Mouse (Mus musculus) ES-Bruce4 (cell line): ENCODE measurements around the gene Pnp2. TPM values are rescaled to one million over a fixed set of nuclear protein-coding genes. Genes with fewer than 3 reads are reported as not detected.
A peak's percentile ranks its signal among the peaks of the same experiment; 100 is the strongest.

Source experiments
- H3K27ac ChIP-seq: 2 replicates; pipeline ENCODE4 v1.5.1; 2012; ENCODE audit warnings: low read length, inconsistent platforms; ENCODE audit not compliant: insufficient read depth
- H3K27me3 ChIP-seq: 2 replicates; pipeline ENCODE4 v1.6.1; 2012; ENCODE audit warnings: mild to moderate bottlenecking, low read length, inconsistent platforms; ENCODE audit not compliant: control insufficient read depth, poor library complexity, insufficient read depth, severe bottlenecking
- H3K36me3 ChIP-seq: 2 replicates; pipeline ENCODE4 v1.6.1; 2012; ENCODE audit warnings: inconsistent platforms, mild to moderate bottlenecking, low read length, moderate library complexity; ENCODE audit not compliant: control insufficient read depth, poor library complexity, insufficient read depth, severe bottlenecking
- H3K4me1 ChIP-seq: one replicate; pipeline ENCODE4 v1.8.1; 2011; ENCODE audit warnings: low read length; ENCODE audit not compliant: control insufficient read depth, insufficient read depth
- H3K4me3 ChIP-seq: 2 replicates; pipeline ENCODE4 v1.5.1; 2011; ENCODE audit warnings: low read depth, mild to moderate bottlenecking, low read length
- H3K9ac ChIP-seq: 2 replicates; pipeline ENCODE4 v1.6.1; 2012; ENCODE audit warnings: low read depth, mild to moderate bottlenecking, inconsistent platforms; ENCODE audit not compliant: poor library complexity, severe bottlenecking
- H3K9me3 ChIP-seq: replicated peaks from 2 replicates; pipeline ENCODE4 v1.6.1; 2012; ENCODE audit warnings: mild to moderate bottlenecking, low read length, inconsistent platforms; ENCODE audit not compliant: control insufficient read depth, poor library complexity, insufficient read depth, severe bottlenecking
- CTCF ChIP-seq: IDR thresholded peaks from one replicate; pipeline ENCODE4 v1.8.1; 2011; ENCODE audit warnings: low read depth, low read length
- EP300 ChIP-seq: IDR thresholded peaks from 2 replicates; pipeline ENCODE4 v1.6.1; 2011; ENCODE audit warnings: low read depth, low read length; ENCODE audit not compliant: insufficient read depth
- POLR2A ChIP-seq: IDR thresholded peaks from one replicate; pipeline ENCODE4 v1.8.1; 2011; ENCODE audit warnings: low read length; ENCODE audit not compliant: insufficient read depth
- polyA plus RNA-seq: library from polyadenylated mRNA; stranded (reverse); fragments of >200 nt; gene quantifications from 2 replicates; pipeline ENCODE4 v1.2.4, GENCODE M21; 2011; ENCODE audit warnings: low read depth; ENCODE audit not compliant: missing spikeins, insufficient read depth, insufficient read length

Gene Pnp2
- polyA plus RNA-seq, 1 experiment: 9.4 TPM

- H3K27ac ChIP-seq: peak overlapping the region; percentile 12; the same call in 1 of the 2 replicates
- no peak for TF ChIP-seq CTCF
- TF ChIP-seq EP300: no peak
- no peak for TF ChIP-seq POLR2A
- no peaks in the 10 kb centered on the region for H3K4me1 ChIP-seq
- H3K27me3 ChIP-seq: no peaks in the 10 kb centered on the region
- peaks cover 38% of the 10 kb centered on the region for H3K36me3 ChIP-seq
- no peak overlapping the region for H3K4me3 ChIP-seq
- no peaks in the 10 kb centered on the region for H3K9me3 ChIP-seq
- no peak overlapping the region for H3K9ac ChIP-seq
Observed at GRCm38 (mm10) chr14:50927366-50927765, 28.4 kb upstream of the Pnp2 start.

GRCm38 (mm10) chr14:50929951-50930350 is 25.8 kb upstream of the Pnp2 start:
- no peaks in the 10 kb centered on the region for H3K9me3 ChIP-seq
- peak overlapping the region; percentile 73 for H3K9ac ChIP-seq

GRCm38 (mm10) chr14:50930377-50930753 is 25.4 kb upstream of the Pnp2 start:
- no peaks in the 10 kb centered on the region for H3K27me3 ChIP-seq
- TF ChIP-seq EP300: no peak
- no peak for TF ChIP-seq POLR2A
- no peak for TF ChIP-seq CTCF
- peaks cover 38% of the 10 kb centered on the region for H3K36me3 ChIP-seq
- H3K9me3 ChIP-seq: no peaks in the 10 kb centered on the region
- peak overlapping the region; percentile 66 for H3K27ac ChIP-seq
- H3K4me1 ChIP-seq: no peaks in the 10 kb centered on the region
- H3K4me3 ChIP-seq: peak overlapping the region; percentile 70
- H3K9ac ChIP-seq: peak overlapping the region; percentile 73

More at GRCm38 (mm10) chr14:50929951-50930350, 25.8 kb upstream of the Pnp2 start:
- TF ChIP-seq POLR2A: no peak
- no peak for TF ChIP-seq EP300
- no peak for TF ChIP-seq CTCF
- Histone ChIP-seq H3K27ac (peak overlapping the region; percentile 66), H3K4me3 (peak overlapping the region; percentile 70), H3K4me1 (no peaks in the 10 kb centered on the region), H3K27me3 (no peaks in the 10 kb centered on the region), H3K36me3 (peaks cover 38% of the 10 kb centered on the region)

- no peaks in the 10 kb centered on the region for H3K27me3 ChIP-seq
- no peaks in the 10 kb centered on the region for H3K9me3 ChIP-seq
- TF ChIP-seq POLR2A (peak; percentile 69), CTCF (no peak), EP300 (0 out of 2 replicates have a peak, but pooled peaks have one; percentile 24)
- H3K4me3 ChIP-seq: peak within 1 kb of the TSS; percentile 85
- no peaks in the 10 kb centered on the region for H3K4me1 ChIP-seq
- H3K36me3 ChIP-seq: peaks cover 37% of the 10 kb centered on the region
- peak within 1 kb of the TSS; percentile 77 for H3K9ac ChIP-seq
- peak within 1 kb of the TSS; percentile 90 for H3K27ac ChIP-seq
Observed at GRCm38 (mm10) chr14:50930754-50931492, 24.9 kb upstream of the Pnp2 start, which contains the start of the genes Pip4p1 and Pnp. Gene Pip4p1, minus strand, starts transcription at chr14:50930856. Gene Pnp, plus strand, starts transcription at chr14:50931082.

GRCm38 (mm10) chr14:50931493-50932020 is 24.2 kb upstream of the Pnp2 start:
- Histone ChIP-seq H3K4me1 (no peaks in the 10 kb centered on the region), H3K27me3 (no peaks in the 10 kb centered on the region), H3K36me3 (peaks cover 33% of the 10 kb centered on the region), H3K4me3 (peak overlapping the region; percentile 85), H3K9ac (peak overlapping the region; percentile 77), H3K27ac (peak overlapping the region; percentile 90), H3K9me3 (no peaks in the 10 kb centered on the region)
- TF ChIP-seq CTCF (no peak), POLR2A (no peak), EP300 (no peak)

- no peak for TF ChIP-seq POLR2A
- TF ChIP-seq CTCF: no peak
- TF ChIP-seq EP300: no peak
- H3K4me1 ChIP-seq: no peaks in the 10 kb centered on the region
- no peak overlapping the region for H3K27ac ChIP-seq
- no peak overlapping the region for H3K4me3 ChIP-seq
- H3K36me3 ChIP-seq: peaks cover 5% of the 10 kb centered on the region
- H3K27me3 ChIP-seq: no peaks in the 10 kb centered on the region
- no peaks in the 10 kb centered on the region for H3K9me3 ChIP-seq
- no peak overlapping the region for H3K9ac ChIP-seq
Observed at GRCm38 (mm10) chr14:50936649-50937048, 19.1 kb upstream of the Pnp2 start.
